Mouse (Mus musculus): ENCODE results near the gene Saa3. TPM values are rescaled to one million over a fixed set of nuclear protein-coding genes. Genes with fewer than 3 reads are reported as not detected.

Saa3 gene
- polyA plus RNA-seq, 1 experiment = 4.3 TPM

DNA sequence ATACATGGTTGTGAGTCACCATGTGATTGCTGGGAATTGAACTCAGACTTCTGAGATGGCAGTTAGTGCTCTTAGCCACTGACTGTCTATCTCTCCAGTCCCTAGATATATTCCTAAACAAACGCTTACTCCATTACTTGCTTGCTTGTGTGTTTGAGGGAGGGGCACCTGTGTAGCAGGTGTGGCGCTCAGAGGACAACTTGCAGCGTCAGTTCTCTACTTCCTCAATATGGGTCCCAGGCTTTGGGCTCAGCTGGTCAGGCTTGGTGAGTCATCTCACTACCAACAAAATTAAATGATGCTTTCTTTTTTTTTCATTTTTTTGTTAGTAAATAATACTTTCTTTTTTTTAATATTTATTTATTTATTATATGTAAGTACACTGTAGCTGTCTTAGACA, 37.1 kb downstream of the Saa3 start:
- Histone ChIP-seq H3K36me3 (ENCODE audit: control insufficient read depth, insufficient read depth) (no peaks in the 10 kb centered on the region), H3K4me2 (ENCODE audit: low read depth) (no peak overlapping the region), H3K4me3 (no peak overlapping the region), H3K79me2 (ENCODE audit: control insufficient read depth, insufficient read depth) (no peaks in the 10 kb centered on the region), H3ac (ENCODE audit: control insufficient read depth, insufficient read length) (no peak overlapping the region), H3K27me3 (ENCODE audit: control insufficient read depth, insufficient read depth, insufficient read length) (no peaks in the 10 kb centered on the region)
- TF ChIP-seq POLR2A (IDR thresholded peaks at IDR 0.05; ENCODE audit: insufficient read length, low read depth) (no peak), TCF3 (IDR thresholded peaks at IDR 0.05; ENCODE audit: insufficient read length, low read depth) (no peak), TCF12 (IDR thresholded peaks at IDR 0.05; ENCODE audit: insufficient read depth, poor library complexity, severe bottlenecking) (no peak), MYOD1 (IDR thresholded peaks at IDR 0.05; ENCODE audit: control insufficient read depth in 1 of 3, insufficient read length in 2 of 3, low read depth in 2 of 3) (no peak), E2F4 (IDR thresholded peaks at IDR 0.05; ENCODE audit: insufficient read depth) (no peak), REST (IDR thresholded peaks at IDR 0.05; ENCODE audit: insufficient read depth, insufficient read length) (no peak), CEBPB (IDR thresholded peaks at IDR 0.05; ENCODE audit: insufficient read depth, poor library complexity, severe bottlenecking) (no peak), POLR2AphosphoS2 (IDR thresholded peaks at IDR 0.05; ENCODE audit: insufficient read length, low read depth) (no peak), USF1 (IDR thresholded peaks at IDR 0.05; ENCODE audit: low read depth) (no peak), SRF (IDR thresholded peaks at IDR 0.05; ENCODE audit: control insufficient read depth, insufficient read length, low read depth) (no peak), MYOG (IDR thresholded peaks at IDR 0.05; ENCODE audit: control insufficient read depth in 1 of 3, insufficient read depth in 1 of 3, insufficient read length in 2 of 3, low read depth in 2 of 3) (no peak), MAX (IDR thresholded peaks at IDR 0.05; ENCODE audit: low read depth) (no peak)

DNA sequence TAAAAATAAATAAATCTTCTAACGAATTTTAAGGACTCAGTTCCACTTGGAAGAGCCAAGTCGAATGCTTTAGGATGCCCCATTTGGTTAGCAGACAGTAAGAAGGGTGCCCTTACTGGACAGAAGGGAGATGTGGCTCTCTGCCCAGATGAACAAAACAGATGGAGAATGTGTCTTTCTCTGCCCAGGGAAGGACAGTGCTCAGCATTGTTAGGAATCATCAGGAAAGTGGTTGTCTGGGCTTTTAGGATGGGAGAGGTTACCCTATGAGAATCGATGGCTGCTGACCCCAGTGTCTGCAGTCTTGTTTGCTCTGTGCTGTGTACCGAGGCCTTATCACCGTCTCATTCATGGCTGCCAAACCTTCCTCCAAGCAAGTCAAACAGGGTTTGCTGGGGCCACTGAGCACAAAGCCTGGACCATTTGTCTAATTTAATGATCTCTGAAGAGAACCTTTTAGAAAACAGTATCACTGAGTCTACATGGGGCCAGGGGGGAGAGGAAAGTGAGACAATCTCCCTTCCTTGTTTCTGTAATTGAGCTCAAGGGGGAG, 38.6 kb downstream of the Saa3 start:
- H3K36me3 ChIP-seq (ENCODE audit: control insufficient read depth, insufficient read depth) = no peaks in the 10 kb centered on the region
- no peak for TF ChIP-seq CEBPB (IDR thresholded peaks at IDR 0.05; ENCODE audit: insufficient read depth, poor library complexity, severe bottlenecking)
- no peak for TF ChIP-seq POLR2AphosphoS2 (IDR thresholded peaks at IDR 0.05; ENCODE audit: insufficient read length, low read depth)
- no peak for TF ChIP-seq POLR2A (IDR thresholded peaks at IDR 0.05; ENCODE audit: insufficient read length, low read depth)
- TF ChIP-seq USF1 (IDR thresholded peaks at IDR 0.05; ENCODE audit: low read depth) = no peak
- no peak for TF ChIP-seq MAX (IDR thresholded peaks at IDR 0.05; ENCODE audit: low read depth)
- TF ChIP-seq MYOD1 (IDR thresholded peaks at IDR 0.05; ENCODE audit: control insufficient read depth in 1 of 3, insufficient read length in 2 of 3, low read depth in 2 of 3) = no peak
- TF ChIP-seq TCF12 (IDR thresholded peaks at IDR 0.05; ENCODE audit: insufficient read depth, poor library complexity, severe bottlenecking) = no peak
- no peak for TF ChIP-seq REST (IDR thresholded peaks at IDR 0.05; ENCODE audit: insufficient read depth, insufficient read length)
- no peak for TF ChIP-seq E2F4 (IDR thresholded peaks at IDR 0.05; ENCODE audit: insufficient read depth)
- no peak for TF ChIP-seq TCF3 (IDR thresholded peaks at IDR 0.05; ENCODE audit: insufficient read length, low read depth)
- TF ChIP-seq SRF (IDR thresholded peaks at IDR 0.05; ENCODE audit: control insufficient read depth, insufficient read length, low read depth) = no peak
- TF ChIP-seq MYOG (IDR thresholded peaks at IDR 0.05; ENCODE audit: control insufficient read depth in 1 of 3, insufficient read depth in 1 of 3, insufficient read length in 2 of 3, low read depth in 2 of 3) = no peak
- H3K4me3 ChIP-seq = no peak overlapping the region
- no peaks in the 10 kb centered on the region for H3K27me3 ChIP-seq (ENCODE audit: control insufficient read depth, insufficient read depth, insufficient read length)
- no peaks in the 10 kb centered on the region for H3K79me2 ChIP-seq (ENCODE audit: control insufficient read depth, insufficient read depth)
- no peak overlapping the region for H3ac ChIP-seq (ENCODE audit: control insufficient read depth, insufficient read length)
- H3K4me2 ChIP-seq (ENCODE audit: low read depth) = no peak overlapping the region

DNA sequence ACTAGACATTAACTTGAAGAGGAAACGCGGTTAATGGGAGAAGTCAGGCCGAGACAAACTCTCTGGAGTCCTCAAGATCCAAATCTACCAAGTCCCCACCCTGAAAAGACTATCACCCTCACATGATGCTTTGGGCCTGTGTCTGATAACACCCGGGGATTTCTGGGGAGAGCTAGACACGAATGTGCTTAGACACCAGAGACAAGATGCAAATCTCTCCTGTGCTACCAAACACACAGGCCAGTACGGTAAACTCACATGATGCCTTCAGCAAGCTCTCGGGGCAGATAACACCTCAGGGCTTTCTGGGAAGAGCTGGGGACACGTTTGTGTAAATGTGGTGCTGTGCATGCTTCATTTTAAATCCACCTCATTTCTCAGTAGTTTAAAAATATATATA, 39.6 kb downstream of the Saa3 start:
- TF ChIP-seq MAX (IDR thresholded peaks at IDR 0.05; ENCODE audit: low read depth) (no peak), MYOD1 (IDR thresholded peaks at IDR 0.05; ENCODE audit: control insufficient read depth in 1 of 3, insufficient read length in 2 of 3, low read depth in 2 of 3) (no peak), E2F4 (IDR thresholded peaks at IDR 0.05; ENCODE audit: insufficient read depth) (no peak), SRF (IDR thresholded peaks at IDR 0.05; ENCODE audit: control insufficient read depth, insufficient read length, low read depth) (no peak), MYOG (IDR thresholded peaks at IDR 0.05; ENCODE audit: control insufficient read depth in 1 of 3, insufficient read depth in 1 of 3, insufficient read length in 2 of 3, low read depth in 2 of 3) (no peak), REST (IDR thresholded peaks at IDR 0.05; ENCODE audit: insufficient read depth, insufficient read length) (no peak), TCF12 (IDR thresholded peaks at IDR 0.05; ENCODE audit: insufficient read depth, poor library complexity, severe bottlenecking) (no peak), POLR2AphosphoS2 (IDR thresholded peaks at IDR 0.05; ENCODE audit: insufficient read length, low read depth) (no peak), CEBPB (IDR thresholded peaks at IDR 0.05; ENCODE audit: insufficient read depth, poor library complexity, severe bottlenecking) (no peak), USF1 (IDR thresholded peaks at IDR 0.05; ENCODE audit: low read depth) (no peak), POLR2A (IDR thresholded peaks at IDR 0.05; ENCODE audit: insufficient read length, low read depth) (no peak), TCF3 (IDR thresholded peaks at IDR 0.05; ENCODE audit: insufficient read length, low read depth) (no peak)
- Histone ChIP-seq H3K27me3 (ENCODE audit: control insufficient read depth, insufficient read depth, insufficient read length) (no peaks in the 10 kb centered on the region), H3K4me2 (ENCODE audit: low read depth) (no peak overlapping the region), H3ac (ENCODE audit: control insufficient read depth, insufficient read length) (no peak overlapping the region), H3K79me2 (ENCODE audit: control insufficient read depth, insufficient read depth) (no peaks in the 10 kb centered on the region), H3K4me3 (no peak overlapping the region), H3K36me3 (ENCODE audit: control insufficient read depth, insufficient read depth) (no peaks in the 10 kb centered on the region)

DNA sequence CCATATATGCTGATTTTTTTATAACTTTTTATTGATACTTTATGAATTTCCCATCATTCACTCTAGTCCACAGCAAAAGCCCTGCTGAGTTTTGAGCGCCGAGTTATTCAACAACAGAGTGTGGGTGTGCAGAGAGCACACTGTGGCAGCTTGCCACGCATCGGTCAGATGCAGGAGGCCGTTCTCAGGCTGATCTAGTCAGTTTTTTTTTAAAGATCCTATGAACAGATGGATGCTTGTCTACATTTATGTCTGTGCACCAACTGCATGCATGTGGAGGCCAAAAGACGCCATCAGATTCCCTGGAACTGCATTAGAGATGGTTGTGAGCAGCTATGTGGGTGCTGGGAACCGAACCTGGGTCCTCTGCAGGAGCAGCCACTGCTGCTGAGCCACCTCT, 40.4 kb downstream of the Saa3 start:
- TF ChIP-seq E2F4 (IDR thresholded peaks at IDR 0.05; ENCODE audit: insufficient read depth) (no peak), SRF (IDR thresholded peaks at IDR 0.05; ENCODE audit: control insufficient read depth, insufficient read length, low read depth) (no peak), POLR2A (IDR thresholded peaks at IDR 0.05; ENCODE audit: insufficient read length, low read depth) (no peak), TCF3 (IDR thresholded peaks at IDR 0.05; ENCODE audit: insufficient read length, low read depth) (no peak), MYOG (IDR thresholded peaks at IDR 0.05; ENCODE audit: control insufficient read depth in 1 of 3, insufficient read depth in 1 of 3, insufficient read length in 2 of 3, low read depth in 2 of 3) (no peak), MYOD1 (IDR thresholded peaks at IDR 0.05; ENCODE audit: control insufficient read depth in 1 of 3, insufficient read length in 2 of 3, low read depth in 2 of 3) (no peak), MAX (IDR thresholded peaks at IDR 0.05; ENCODE audit: low read depth) (no peak), REST (IDR thresholded peaks at IDR 0.05; ENCODE audit: insufficient read depth, insufficient read length) (no peak), POLR2AphosphoS2 (IDR thresholded peaks at IDR 0.05; ENCODE audit: insufficient read length, low read depth) (no peak), USF1 (IDR thresholded peaks at IDR 0.05; ENCODE audit: low read depth) (no peak), CEBPB (IDR thresholded peaks at IDR 0.05; ENCODE audit: insufficient read depth, poor library complexity, severe bottlenecking) (no peak), TCF12 (IDR thresholded peaks at IDR 0.05; ENCODE audit: insufficient read depth, poor library complexity, severe bottlenecking) (no peak)
- Histone ChIP-seq H3K36me3 (ENCODE audit: control insufficient read depth, insufficient read depth) (no peaks in the 10 kb centered on the region), H3K4me3 (no peak overlapping the region)

More for the DNA sequence above, 40.4 kb downstream of the Saa3 start:
- Histone ChIP-seq H3K79me2 (ENCODE audit: control insufficient read depth, insufficient read depth) (no peaks in the 10 kb centered on the region), H3ac (ENCODE audit: control insufficient read depth, insufficient read length) (no peak overlapping the region), H3K27me3 (ENCODE audit: control insufficient read depth, insufficient read depth, insufficient read length) (no peaks in the 10 kb centered on the region), H3K4me2 (ENCODE audit: low read depth) (no peak overlapping the region)

All from myocyte (in vitro differentiated cells).